Mouse (Mus musculus): ENCODE data around the gene Umad1.
"Not testable (repeated sequence)": the region's sequence is repeated elsewhere in the genome, so short reads cannot be mapped to it uniquely, and the experiment has no call there.

Gene Umad1

GRCm38 (mm10) chr6:8316201-8316600, 57.1 kb downstream of the Umad1 start:
- DNase-seq: no peak

DNA sequence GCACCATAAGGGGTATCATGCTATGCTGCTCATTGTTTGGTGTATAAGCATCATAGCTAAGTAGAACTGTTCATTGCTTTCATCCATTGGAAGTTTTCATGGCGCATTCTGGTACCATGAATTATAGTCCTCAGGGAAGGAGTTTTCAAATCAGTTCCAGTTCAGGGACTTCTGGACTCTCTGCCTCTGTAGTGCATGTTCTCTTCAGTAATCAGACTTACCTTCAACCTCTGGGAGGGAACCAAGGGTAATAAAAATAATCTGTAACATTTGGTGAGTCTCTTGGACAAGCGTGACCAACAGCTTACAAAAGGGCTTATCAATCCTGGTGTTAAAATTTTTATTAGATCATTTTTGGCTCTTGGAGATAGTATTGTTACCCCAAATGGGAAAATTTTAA, 60.5 kb downstream of the Umad1 start:
- DNase-seq: no peak

DNA sequence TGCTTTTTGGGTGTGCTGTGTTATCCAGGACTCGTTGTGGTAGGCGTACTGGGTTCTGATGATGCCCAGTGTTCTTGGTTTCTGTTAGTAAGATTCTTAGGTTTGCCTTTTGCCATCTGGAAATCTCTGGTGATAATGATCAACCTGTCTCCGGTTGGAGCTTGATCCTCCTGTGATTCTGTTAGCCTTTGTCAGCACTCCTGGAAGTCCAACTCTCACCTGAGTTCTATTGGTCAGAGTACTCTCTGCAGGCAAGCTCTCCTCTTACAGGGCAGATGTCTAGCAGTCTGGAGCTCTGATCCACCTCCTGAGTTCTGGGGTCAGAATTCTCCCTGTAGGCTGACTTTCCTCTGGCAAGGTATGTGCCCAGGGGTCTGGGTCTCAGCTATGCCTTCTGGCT, 72.4 kb downstream of the Umad1 start:
- not testable (repeated sequence) for DNase-seq

GRCm38 (mm10) chr6:8333380-8333779, 74.3 kb downstream of the Umad1 start:
- no peak for DNase-seq

DNA sequence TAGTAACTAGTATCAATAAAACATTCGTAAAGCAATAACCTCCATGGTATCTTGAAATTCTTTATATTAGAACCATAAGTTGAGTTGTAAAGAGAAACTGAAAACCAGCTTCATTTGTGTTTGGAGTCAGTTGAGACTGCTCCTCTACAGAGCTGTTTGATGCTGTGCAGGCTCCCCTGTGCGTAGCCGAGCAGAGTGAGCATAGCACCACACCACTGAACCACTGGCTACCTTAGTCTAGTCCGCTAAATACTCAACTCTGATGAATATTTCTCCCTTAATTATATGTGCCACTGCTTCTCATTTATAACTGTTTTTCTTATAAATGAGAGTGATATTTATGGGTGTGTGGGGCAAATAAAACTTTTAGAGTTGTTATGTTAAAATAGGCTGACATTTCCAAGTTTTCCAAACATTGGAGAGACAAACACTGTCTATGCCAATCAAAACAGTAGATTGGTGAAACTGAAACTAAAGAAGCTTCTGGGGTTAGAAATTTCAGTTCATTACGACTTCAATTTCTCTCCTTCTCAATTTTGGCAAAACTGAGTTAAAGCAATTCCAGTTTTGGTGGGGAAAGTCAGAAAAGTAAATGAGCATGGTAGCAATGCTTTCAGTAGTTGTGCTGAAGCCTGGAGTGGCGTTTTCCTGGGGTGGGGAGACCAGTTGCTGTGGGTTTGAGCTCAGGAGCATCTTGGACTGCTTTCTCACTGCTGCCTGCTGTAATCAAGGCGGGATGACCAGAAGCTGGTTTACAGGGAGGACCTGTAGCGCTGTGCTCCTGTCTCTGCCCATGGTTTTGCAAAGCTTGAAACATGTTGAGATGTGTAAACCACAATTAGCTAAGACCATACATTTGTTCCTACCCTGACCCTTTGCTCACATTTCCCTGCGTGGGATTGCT, 77.7 kb downstream of the Umad1 start:
- DNase-seq: no peak

- DNase-seq: no peak
These were observed 80.4 kb downstream of the Umad1 start for GRCm38 (mm10) chr6:8339453-8339852.

- no peak for DNase-seq
These were observed 84.2 kb downstream of the Umad1 start for GRCm38 (mm10) chr6:8343271-8343670.

DNA sequence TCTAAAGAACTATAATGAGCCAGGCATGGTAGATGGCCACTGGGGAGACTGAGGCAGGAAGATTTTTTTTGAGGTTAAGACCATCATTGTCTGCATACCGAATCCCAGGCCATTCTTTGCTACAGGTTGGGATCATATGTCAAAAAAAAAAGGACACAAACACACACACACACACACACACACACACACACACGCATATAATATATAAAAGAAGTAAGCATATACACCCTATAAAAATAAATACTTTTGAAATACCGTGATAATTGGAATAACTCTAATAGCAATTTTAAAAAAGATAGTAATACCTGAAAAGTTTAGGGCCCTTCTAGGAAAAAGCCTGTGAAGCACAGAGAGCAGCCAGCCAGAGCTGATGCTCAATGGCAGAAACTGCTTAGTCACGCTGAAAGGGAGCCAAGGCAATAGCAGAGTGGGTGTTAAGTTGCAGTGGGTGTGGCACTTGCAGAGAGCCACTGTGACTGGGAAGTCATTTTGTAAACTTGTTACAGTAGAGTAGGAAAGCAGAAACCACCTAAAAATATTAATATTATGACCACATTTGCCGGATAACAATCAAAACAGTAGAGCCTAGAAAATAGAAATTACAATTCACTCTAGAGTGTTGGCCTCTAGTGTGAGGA, 86.2 kb downstream of the Umad1 start:
- DNase-seq: peak in 1 of 2 experiments; percentile 16

GRCm38 (mm10) chr6:8347154-8347553, 88.1 kb downstream of the Umad1 start:
- no peak for DNase-seq

DNA sequence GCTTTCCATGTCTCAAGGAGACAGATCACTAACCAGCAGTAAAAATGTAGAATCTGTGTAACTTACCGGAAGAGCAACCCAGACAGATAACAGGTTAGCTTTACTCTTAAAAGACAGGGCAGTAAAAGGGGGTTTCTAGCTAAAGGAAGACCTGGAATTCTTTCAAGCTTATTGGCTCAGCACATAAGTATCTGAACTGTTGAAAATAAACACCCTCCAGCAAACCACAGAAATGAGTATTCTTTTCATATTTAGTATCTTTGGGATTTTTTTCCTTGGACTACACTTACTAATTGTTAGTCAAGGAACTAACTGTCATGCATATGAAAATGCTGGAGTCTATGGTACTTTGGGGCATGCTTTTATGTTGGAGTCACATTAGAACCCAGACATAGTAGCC, 89.3 kb downstream of the Umad1 start:
- no peak for DNase-seq

- no peak for DNase-seq
These were observed 90.1 kb downstream of the Umad1 start for GRCm38 (mm10) chr6:8349060-8349670.

- no peak for DNase-seq
These were observed 92.4 kb downstream of the Umad1 start for GRCm38 (mm10) chr6:8351507-8351906.

GRCm38 (mm10) chr6:8352533-8353168, 93.6 kb downstream of the Umad1 start:
- DNase-seq: peak in 1 of 2 experiments; percentile 12

DNA sequence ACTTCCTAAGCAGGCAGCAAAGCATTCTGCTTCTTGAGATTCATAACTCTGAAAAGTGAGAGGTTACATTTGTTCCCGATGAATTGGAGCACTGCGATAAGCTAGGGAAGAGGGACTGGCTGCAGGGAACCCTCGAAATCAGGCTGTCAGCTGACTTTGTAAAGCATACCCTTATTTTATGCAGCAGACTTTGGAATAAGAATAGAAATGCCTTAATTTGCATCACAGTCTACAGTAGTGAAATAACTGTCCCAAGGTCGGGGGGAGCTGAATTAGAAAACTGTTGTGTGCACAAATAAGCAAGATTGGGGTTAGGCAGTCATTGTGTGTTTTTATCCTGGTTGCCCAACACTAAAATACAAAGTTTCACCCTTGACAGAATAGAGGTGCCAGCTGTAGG, 94.4 kb downstream of the Umad1 start:
- no peak for DNase-seq

DNA sequence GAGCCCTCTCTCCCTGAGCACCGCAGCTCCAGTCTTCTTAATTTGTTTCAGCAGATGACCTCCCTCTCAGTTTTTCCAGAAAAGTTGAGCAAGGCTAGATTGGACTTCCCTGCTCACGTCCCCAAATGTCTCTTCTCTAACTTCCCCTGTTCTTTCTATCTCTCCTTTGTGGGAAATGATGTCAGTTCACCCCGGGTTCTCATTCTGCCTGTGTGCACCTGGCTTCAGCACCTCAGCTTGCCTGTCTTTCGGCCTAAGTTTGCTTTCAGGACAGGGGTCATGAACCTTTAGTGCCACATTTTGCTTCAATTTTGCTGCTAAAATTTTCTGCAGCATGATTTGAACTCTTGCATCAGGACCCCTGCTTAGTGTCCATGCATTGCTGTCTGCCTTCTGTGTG, 95.8 kb downstream of the Umad1 start:
- no peak for DNase-seq

- DNase-seq: no peak
These were observed 99.1 kb downstream of the Umad1 start for GRCm38 (mm10) chr6:8358232-8358631.

DNA sequence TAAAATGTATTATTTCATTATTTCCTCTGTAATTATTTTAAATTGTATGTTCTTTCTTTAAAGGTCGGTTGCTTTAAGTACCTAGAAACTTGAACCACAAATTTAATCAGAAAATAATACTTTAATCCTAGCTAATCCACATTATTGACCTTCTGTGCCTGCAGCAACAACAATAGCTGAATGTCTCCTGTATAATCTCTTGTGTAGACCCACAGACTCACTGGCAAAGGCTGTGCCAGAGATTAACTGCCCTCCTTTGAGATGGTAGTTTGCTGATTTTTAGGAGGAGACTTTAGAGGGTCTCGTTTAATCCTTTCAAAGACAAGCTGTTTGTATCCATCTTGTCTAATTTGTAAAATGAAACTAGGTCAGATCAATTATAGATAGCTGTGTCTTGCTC, 99.7 kb downstream of the Umad1 start:
- no peak for DNase-seq

- no peak for DNase-seq
These were observed 101.7 kb downstream of the Umad1 start for GRCm38 (mm10) chr6:8360805-8361204.

- DNase-seq: peak; percentile 28 to 32
These were observed 105.1 kb downstream of the Umad1 start for GRCm38 (mm10) chr6:8364033-8364756.

- peak in 1 of 2 experiments; percentile 10 for DNase-seq
These were observed 105.7 kb downstream of the Umad1 start for GRCm38 (mm10) chr6:8364757-8365150.

GRCm38 (mm10) chr6:8367675-8368074, 108.6 kb downstream of the Umad1 start:
- no peak for DNase-seq

DNA sequence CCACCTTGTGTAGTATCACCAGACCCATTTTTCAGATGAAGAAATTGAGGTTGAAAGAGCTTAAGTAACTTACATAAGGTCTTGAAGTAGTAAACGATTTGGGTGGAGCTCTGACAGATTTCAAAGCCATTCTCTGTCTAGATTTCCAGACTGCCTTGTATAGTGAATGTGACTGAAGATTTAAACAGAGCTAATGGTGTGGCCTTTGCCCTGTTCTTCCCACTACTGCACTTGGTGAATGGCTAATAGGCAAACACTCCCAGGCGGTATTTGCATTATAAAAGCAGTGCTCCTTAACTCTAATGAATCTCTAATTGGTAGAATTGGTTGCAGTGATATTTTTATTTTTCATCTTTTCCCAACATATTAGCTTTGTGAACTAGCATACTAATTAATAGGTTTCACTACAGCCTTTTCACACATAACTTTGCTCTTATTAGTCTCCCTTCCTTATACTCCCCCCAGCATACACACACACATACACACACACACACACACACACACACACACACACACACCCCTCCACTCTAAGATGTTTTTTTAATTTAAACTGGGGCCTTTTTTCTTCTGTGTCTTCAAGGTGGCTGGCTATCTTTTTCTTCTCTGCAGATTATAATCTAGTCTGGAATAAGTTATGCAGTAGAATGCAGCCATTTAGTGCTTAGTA, 109.2 kb downstream of the Umad1 start:
- no peak for DNase-seq
